Mouse (Mus musculus) MEL (cell line): ENCODE measurements around the gene Medag.

Source experiments
- CHD2 ChIP-seq: IDR thresholded peaks from 2 replicates; pipeline ENCODE4 v1.6.1; 2011; ENCODE audit warnings: low read length, improper control_type of control experiment
- CTCF ChIP-seq, 3 experiments: IDR thresholded peaks in 2 of 3; conservative IDR thresholded peaks in 1 of 3; 2 replicates each; pipeline ENCODE4 v1.5.1; 2011 to 2012; ENCODE audit warnings: low read length in 3 of 3, low read depth in 2 of 3, mild to moderate bottlenecking in 2 of 3, improper control_type of control experiment in 1 of 3, inconsistent platforms in 1 of 3, mixed read lengths in 1 of 3, moderate library complexity in 1 of 3; ENCODE audit not compliant: control insufficient read depth in 1 of 3, insufficient read depth in 1 of 3, poor library complexity in 1 of 3, severe bottlenecking in 1 of 3
- E2F4 ChIP-seq: IDR thresholded peaks from 2 replicates; pipeline ENCODE4 v1.6.1; 2011; ENCODE audit warnings: low read depth, low read length, improper control_type of control experiment, borderline replicate concordance
- GATA1 ChIP-seq: IDR thresholded peaks from 2 replicates; pipeline ENCODE4 v1.6.1; 2011; ENCODE audit warnings: low read depth, low read length, improper control_type of control experiment
- HCFC1 ChIP-seq: IDR thresholded peaks from 2 replicates; pipeline ENCODE4 v1.6.1; 2012; ENCODE audit warnings: low read depth, mild to moderate bottlenecking, inconsistent platforms, low read length, improper control_type of control experiment, moderate library complexity
- KAT2A ChIP-seq: conservative IDR thresholded peaks from 2 replicates; pipeline ENCODE4 v1.6.1; 2012; ENCODE audit warnings: low read depth, low read length, improper control_type of control experiment, inconsistent platforms
- MAFK ChIP-seq: IDR thresholded peaks from 2 replicates; pipeline ENCODE4 v1.6.1; 2011; ENCODE audit warnings: low read depth, mild to moderate bottlenecking, low read length, improper control_type of control experiment, borderline replicate concordance
- MEF2A ChIP-seq: IDR thresholded peaks from 2 replicates; pipeline ENCODE4 v1.6.1; 2014; ENCODE audit warnings: low read depth, mild to moderate bottlenecking, inconsistent platforms, low read length, improper control_type of control experiment; ENCODE audit not compliant: poor library complexity, insufficient replicate concordance, severe bottlenecking; ENCODE audit errors: extremely low read depth
- POLR2A ChIP-seq, 2 experiments: IDR thresholded peaks; 2 replicates each; pipeline ENCODE4 v1.6.1; 2011 to 2012; ENCODE audit warnings: low read length in 2 of 2, mild to moderate bottlenecking in 2 of 2, control low read depth in 1 of 2, improper control_type of control experiment in 1 of 2, low read depth in 1 of 2, moderate library complexity in 1 of 2; ENCODE audit not compliant: control insufficient read depth in 1 of 2, insufficient read depth in 1 of 2, poor library complexity in 1 of 2
- POLR2AphosphoS2 ChIP-seq: IDR thresholded peaks from 2 replicates; pipeline ENCODE4 v1.6.1; 2011; ENCODE audit warnings: low read length, improper control_type of control experiment
- ZKSCAN1 ChIP-seq: IDR thresholded peaks from 2 replicates; pipeline ENCODE4 v1.6.1; 2012; ENCODE audit warnings: low read depth, mild to moderate bottlenecking, inconsistent platforms, low read length, improper control_type of control experiment, moderate library complexity

DNA sequence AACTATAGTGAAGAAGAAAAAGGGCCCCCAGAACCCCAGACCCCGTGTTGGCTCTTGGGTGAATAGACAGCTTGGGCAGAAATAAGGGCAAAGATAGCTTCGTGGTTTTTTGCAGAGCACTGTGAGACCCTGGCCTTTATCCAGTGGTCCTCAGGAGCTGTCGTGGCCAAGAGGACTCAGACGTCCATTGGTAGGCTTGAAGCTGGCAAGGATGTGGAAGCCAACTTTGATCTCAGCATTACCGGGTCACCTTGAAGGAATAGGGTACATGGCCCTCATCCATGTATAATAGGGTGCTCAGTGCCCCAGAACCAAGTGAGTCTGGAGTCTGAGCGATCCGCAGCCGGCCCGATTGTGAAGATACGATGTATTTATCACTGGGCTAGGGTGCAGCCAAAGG is 1.1 kb downstream of the Medag start:
- TF ChIP-seq GATA1 (no peak), CTCF (IDR thresholded peaks at IDR 0.05 in 2 of 3, conservative IDR thresholded peaks at IDR 0.05 in 1 of 3; ENCODE audit: control insufficient read depth in 1 of 3, insufficient read depth in 1 of 3, low read depth in 2 of 3, low read length in 3 of 3, poor library complexity in 1 of 3, severe bottlenecking in 1 of 3) (no peak), ZKSCAN1 (no peak), MEF2A (no peak), E2F4 (no peak), KAT2A (no peak), HCFC1 (no peak), MAFK (no peak), CHD2 (no peak), POLR2A (IDR thresholded peaks at IDR 0.05; ENCODE audit: control insufficient read depth in 1 of 2, insufficient read depth in 1 of 2, low read depth in 1 of 2, low read length in 2 of 2, poor library complexity in 1 of 2) (no peak), POLR2AphosphoS2 (no peak)
